Mouse (Mus musculus): Measurements from ENCODE around the gene Myom1. TPM values are rescaled to one million over a fixed set of nuclear protein-coding genes. Genes with fewer than 3 reads are reported as not detected.
A peak's percentile ranks its signal among the peaks of the same experiment; 100 is the strongest.

Gene Myom1
- polyA plus RNA-seq, 2 experiments = 29.6 to 33.2 TPM

DNA sequence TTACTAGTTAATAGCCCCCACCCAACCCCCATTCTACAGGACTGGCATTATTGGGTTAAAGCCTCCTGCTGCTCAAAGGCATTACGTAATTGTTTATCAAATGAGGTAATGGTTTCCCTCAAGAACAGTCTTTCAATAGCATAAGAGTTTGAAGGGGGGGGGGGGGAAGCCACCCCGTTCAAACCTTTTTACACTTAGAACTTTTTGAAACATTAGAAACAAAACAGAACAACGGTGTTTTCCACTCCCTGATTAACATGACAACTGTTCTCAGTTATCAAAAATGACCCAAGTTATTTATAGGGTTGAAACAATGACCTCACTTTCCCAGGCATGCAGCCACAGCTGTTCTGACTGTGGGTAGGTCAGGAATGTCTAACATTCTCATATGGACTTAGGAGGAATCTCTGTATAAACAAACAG, 9.0 kb upstream of the Myom1 start:
- ATAC-seq (ENCODE audit: low FRiP score, low read depth) = peak; percentile 36; the same call in 1 of the 2 replicates

GRCm38 (mm10) chr17:70994671-70995070, 7.8 kb upstream of the Myom1 start:
- TF ChIP-seq POLR2A (IDR thresholded peaks at IDR 0.05; ENCODE audit: borderline replicate concordance, extremely low read depth, insufficient read depth, insufficient read length) = no peak
- no peak overlapping the region for H3K4me3 ChIP-seq (replicated peaks; ENCODE audit: low read length)
- DNase-seq (ENCODE audit: low spot score) (no peak), ATAC-seq (ENCODE audit: low FRiP score, low read depth) (no peak)
- no peak overlapping the region for H3K4me2 ChIP-seq (replicated peaks; ENCODE audit: low read depth, low read length, severe bottlenecking)
- no peaks in the 10 kb centered on the region for H3K9me3 ChIP-seq (ENCODE audit: control insufficient read depth, low read length)
- H3K9ac ChIP-seq (ENCODE audit: low read depth, low read length, severe bottlenecking) = no peak overlapping the region
- WGBS = 90% methylated on average over 6 of the region's 6 CpGs
- peaks cover 25% of the 10 kb centered on the region for H3K4me1 ChIP-seq (ENCODE audit: control insufficient read depth, insufficient read depth, low read length)
- H3K36me3 ChIP-seq (ENCODE audit: control insufficient read depth, insufficient read depth, low read length) = peaks cover 51% of the 10 kb centered on the region
- H3K27me3 ChIP-seq (ENCODE audit: control insufficient read depth, insufficient read depth, low read length) = no peaks in the 10 kb centered on the region
- no peak overlapping the region for H3K27ac ChIP-seq (replicated peaks; ENCODE audit: low read depth, low read length)

More for the DNA sequence above, 9.0 kb upstream of the Myom1 start:
- Histone ChIP-seq H3K9me3 (ENCODE audit: control insufficient read depth, low read length) (no peaks in the 10 kb centered on the region), H3K27ac (replicated peaks; ENCODE audit: low read depth, low read length) (no peak overlapping the region), H3K4me1 (ENCODE audit: control insufficient read depth, insufficient read depth, low read length) (peaks cover 23% of the 10 kb centered on the region), H3K9ac (ENCODE audit: low read depth, low read length, severe bottlenecking) (no peak overlapping the region), H3K4me3 (replicated peaks; ENCODE audit: low read length) (no peak overlapping the region), H3K4me2 (replicated peaks; ENCODE audit: low read depth, low read length, severe bottlenecking) (no peak overlapping the region), H3K36me3 (ENCODE audit: control insufficient read depth, insufficient read depth, low read length) (peaks cover 49% of the 10 kb centered on the region), H3K27me3 (ENCODE audit: control insufficient read depth, insufficient read depth, low read length) (no peaks in the 10 kb centered on the region)
- no peak for TF ChIP-seq POLR2A (IDR thresholded peaks at IDR 0.05; ENCODE audit: borderline replicate concordance, extremely low read depth, insufficient read depth, insufficient read length)
- 48% methylated on average over 3 of the region's 3 CpGs for WGBS
- peak; percentile 76 for DNase-seq (ENCODE audit: low spot score)

- H3K27ac ChIP-seq (replicated peaks; ENCODE audit: low read depth, low read length) = no peak overlapping the region
- ATAC-seq (ENCODE audit: low FRiP score, low read depth) = no peak
- no peak overlapping the region for H3K9ac ChIP-seq (ENCODE audit: low read depth, low read length, severe bottlenecking)
- no peak overlapping the region for H3K4me2 ChIP-seq (replicated peaks; ENCODE audit: low read depth, low read length, severe bottlenecking)
- no peak for TF ChIP-seq POLR2A (IDR thresholded peaks at IDR 0.05; ENCODE audit: borderline replicate concordance, extremely low read depth, insufficient read depth, insufficient read length)
- peaks cover 51% of the 10 kb centered on the region for H3K36me3 ChIP-seq (ENCODE audit: control insufficient read depth, insufficient read depth, low read length)
- WGBS = 92% methylated on average over 6 of the region's 6 CpGs
- H3K4me1 ChIP-seq (ENCODE audit: control insufficient read depth, insufficient read depth, low read length) = peaks cover 33% of the 10 kb centered on the region
- no peaks in the 10 kb centered on the region for H3K27me3 ChIP-seq (ENCODE audit: control insufficient read depth, insufficient read depth, low read length)
- H3K4me3 ChIP-seq (replicated peaks; ENCODE audit: low read length) = no peak overlapping the region
- no peaks in the 10 kb centered on the region for H3K9me3 ChIP-seq (ENCODE audit: control insufficient read depth, low read length)
- DNase-seq (ENCODE audit: low spot score) = no peak
These were observed 6.9 kb upstream of the Myom1 start for GRCm38 (mm10) chr17:70995551-70995950.

DNA sequence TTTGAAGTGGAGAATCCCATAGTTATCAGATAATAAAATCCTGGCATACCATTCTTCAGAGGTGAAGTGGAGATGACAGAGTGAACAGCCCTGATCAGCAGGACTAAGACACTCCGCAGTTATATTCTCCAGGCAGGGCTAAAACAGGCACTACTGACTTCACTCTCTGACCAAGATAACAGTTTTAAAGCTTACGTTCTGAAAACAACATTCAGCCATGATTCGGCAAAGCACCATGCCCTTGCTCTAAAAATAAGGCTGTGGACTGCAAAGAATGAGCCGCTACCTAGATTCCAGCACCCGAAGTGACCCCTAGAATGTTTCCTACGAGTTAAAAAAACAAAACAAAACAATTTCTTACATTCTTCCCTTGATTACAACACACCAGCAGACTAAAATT, 4.6 kb upstream of the Myom1 start:
- Histone ChIP-seq H3K4me3 (replicated peaks; ENCODE audit: low read length) (no peak overlapping the region), H3K9ac (ENCODE audit: low read depth, low read length, severe bottlenecking) (no peak overlapping the region), H3K9me3 (ENCODE audit: control insufficient read depth, low read length) (no peaks in the 10 kb centered on the region), H3K27ac (replicated peaks; ENCODE audit: low read depth, low read length) (no peak overlapping the region), H3K36me3 (ENCODE audit: control insufficient read depth, insufficient read depth, low read length) (peaks cover 38% of the 10 kb centered on the region), H3K4me2 (replicated peaks; ENCODE audit: low read depth, low read length, severe bottlenecking) (no peak overlapping the region), H3K4me1 (ENCODE audit: control insufficient read depth, insufficient read depth, low read length) (peaks cover 26% of the 10 kb centered on the region), H3K27me3 (ENCODE audit: control insufficient read depth, insufficient read depth, low read length) (no peaks in the 10 kb centered on the region)
- WGBS = 82% methylated on average over 6 of the region's 6 CpGs
- no peak for TF ChIP-seq POLR2A (IDR thresholded peaks at IDR 0.05; ENCODE audit: borderline replicate concordance, extremely low read depth, insufficient read depth, insufficient read length)
- ATAC-seq (ENCODE audit: low FRiP score, low read depth) (no peak), DNase-seq (ENCODE audit: low spot score) (no peak)

- Histone ChIP-seq H3K36me3 (ENCODE audit: control insufficient read depth, insufficient read depth, low read length) (peaks cover 33% of the 10 kb centered on the region), H3K27me3 (ENCODE audit: control insufficient read depth, insufficient read depth, low read length) (no peaks in the 10 kb centered on the region), H3K9me3 (ENCODE audit: control insufficient read depth, low read length) (no peaks in the 10 kb centered on the region), H3K27ac (replicated peaks; ENCODE audit: low read depth, low read length) (no peak overlapping the region), H3K9ac (ENCODE audit: low read depth, low read length, severe bottlenecking) (no peak overlapping the region), H3K4me3 (replicated peaks; ENCODE audit: low read length) (no peak overlapping the region), H3K4me2 (replicated peaks; ENCODE audit: low read depth, low read length, severe bottlenecking) (no peak overlapping the region), H3K4me1 (ENCODE audit: control insufficient read depth, insufficient read depth, low read length) (peaks cover 28% of the 10 kb centered on the region)
- DNase-seq (ENCODE audit: low spot score) (no peak), ATAC-seq (ENCODE audit: low FRiP score, low read depth) (no peak)
- TF ChIP-seq POLR2A (IDR thresholded peaks at IDR 0.05; ENCODE audit: borderline replicate concordance, extremely low read depth, insufficient read depth, insufficient read length) = no peak
- WGBS = 77% methylated on average over 9 of the region's 9 CpGs
These were observed 3.9 kb upstream of the Myom1 start for GRCm38 (mm10) chr17:70998400-70998975.

All from limb, embryonic 14.5 days (tissue).